Mouse (Mus musculus): ENCODE data around the gene Zfp688. TPM values are rescaled to one million over a fixed set of nuclear protein-coding genes. Genes with fewer than 3 reads are reported as not detected.
A peak's percentile ranks its signal among the peaks of the same experiment; 100 is the strongest.
"Not testable (repeated sequence)": the region's sequence is repeated elsewhere in the genome, so short reads cannot be mapped to it uniquely, and the experiment has no call there.

Gene Zfp688
- polyA plus RNA-seq, 1 experiment from 2014 or later, result 35.0 TPM

- 4% methylated on average over 49 of the region's 49 CpGs for WGBS
- Histone ChIP-seq H3K36me3 (replicated peaks) (peaks cover 31% of the 10 kb centered on the region), H3K27ac (peak within 1 kb of the TSS; percentile 86), H3K4me3 (peak within 1 kb of the TSS; percentile 75)
- not testable (repeated sequence) for H3K27me3 ChIP-seq (ENCODE audit: poor library complexity, severe bottlenecking); H3K4me1 ChIP-seq; H3K9me3 ChIP-seq
- DNase-seq (ENCODE audit: extremely low spot score, low spot score), result peak; percentile 86
Measured at GRCm38 (mm10) chr7:127375271-127376245, 46.3 kb downstream of the Zfp688 start, which contains the start of gene Zfp747. Zfp747 (minus strand) TSS chr7:127376050.

- H3K4me3 ChIP-seq; H3K27me3 ChIP-seq (ENCODE audit: poor library complexity, severe bottlenecking); H3K9me3 ChIP-seq; H3K27ac ChIP-seq; H3K4me1 ChIP-seq; DNase-seq (ENCODE audit: extremely low spot score, low spot score): not testable (repeated sequence)
- H3K36me3 ChIP-seq (replicated peaks), result peaks cover 31% of the 10 kb centered on the region
- WGBS, result 83% methylated on average over 3 of the region's 3 CpGs
Measured at GRCm38 (mm10) chr7:127371870-127372269, 50.0 kb downstream of the Zfp688 start.

GRCm38 (mm10) chr7:127371213-127371612 is 50.7 kb downstream of the Zfp688 start:
- WGBS, result 90% methylated on average over 2 of the region's 2 CpGs
- no peak for DNase-seq (ENCODE audit: extremely low spot score, low spot score)

More at GRCm38 (mm10) chr7:127371213-127371612, 50.7 kb downstream of the Zfp688 start:
- Histone ChIP-seq H3K9me3 (peaks cover 7% of the 10 kb centered on the region; the same call in 1 of the 2 replicates), H3K27me3 (ENCODE audit: poor library complexity, severe bottlenecking) (no peaks in the 10 kb centered on the region), H3K27ac (no peak overlapping the region), H3K4me3 (no peak overlapping the region), H3K36me3 (replicated peaks) (peaks cover 31% of the 10 kb centered on the region), H3K4me1 (peaks cover 10% of the 10 kb centered on the region)

Other genes starting within 250 kb of the Zfp688 start
- 111 and 114 TPM in 2 replicates for gene Cd2bp2, start 226.0 kb downstream of the Zfp688 start, polyA plus RNA-seq (2016; fragmentation: Nextera tagmentation; extraction: Ambion mirVana)
- gene Tbc1d10b, start 213.6 kb downstream of the Zfp688 start, polyA plus RNA-seq (2016; fragmentation: Nextera tagmentation; extraction: Ambion mirVana), result 27.3 and 29.2 TPM in 2 replicates
- 10.7 and 10.8 TPM in 2 replicates for gene Mylpf, start 213.2 kb downstream of the Zfp688 start, polyA plus RNA-seq (2016; fragmentation: Nextera tagmentation; extraction: Ambion mirVana)
- gene Zfp553, start 189.0 kb downstream of the Zfp688 start, polyA plus RNA-seq (2016; fragmentation: Nextera tagmentation; extraction: Ambion mirVana), result 74.7 and 78.3 TPM in 2 replicates
- gene Sept1, start 188.9 kb downstream of the Zfp688 start, polyA plus RNA-seq (2016; fragmentation: Nextera tagmentation; extraction: Ambion mirVana), result 30.3 and 32.3 TPM in 2 replicates
- 55.8 and 57.7 TPM in 2 replicates for gene Zfp771, start 177.8 kb downstream of the Zfp688 start, polyA plus RNA-seq (2016; fragmentation: Nextera tagmentation; extraction: Ambion mirVana)
- 379 and 383 TPM in 2 replicates for gene Dctpp1, start 161.4 kb downstream of the Zfp688 start, polyA plus RNA-seq (2016; fragmentation: Nextera tagmentation; extraction: Ambion mirVana)
- gene Sephs2, start 148.0 kb downstream of the Zfp688 start, polyA plus RNA-seq (2016; fragmentation: Nextera tagmentation; extraction: Ambion mirVana), result 84.0 and 88.2 TPM in 2 replicates
- gene Itgal, start 125.8 kb downstream of the Zfp688 start, polyA plus RNA-seq (2016; fragmentation: Nextera tagmentation; extraction: Ambion mirVana), result 0.22 and 0.36 TPM in 2 replicates
- 17.6 and 18.9 TPM in 2 replicates for gene Zfp768, start 76.5 kb downstream of the Zfp688 start, polyA plus RNA-seq (2016; fragmentation: Nextera tagmentation; extraction: Ambion mirVana)
- gene Zfp747, start 46.0 kb downstream of the Zfp688 start, polyA plus RNA-seq (2016; fragmentation: Nextera tagmentation; extraction: Ambion mirVana), result 7.6 TPM in 2 replicates
- 4.8 and 5.3 TPM in 2 replicates for gene 9130019O22Rik, start 34.9 kb downstream of the Zfp688 start, polyA plus RNA-seq (2016; fragmentation: Nextera tagmentation; extraction: Ambion mirVana)
- gene E430018J23Rik, start 28.4 kb downstream of the Zfp688 start, polyA plus RNA-seq (2016; fragmentation: Nextera tagmentation; extraction: Ambion mirVana), result 4.2 and 4.8 TPM in 2 replicates
- 5.8 and 6.1 TPM in 2 replicates for gene Zfp764, start 15.2 kb downstream of the Zfp688 start, polyA plus RNA-seq (2016; fragmentation: Nextera tagmentation; extraction: Ambion mirVana)
- gene Zfp689, start 27.1 kb upstream of the Zfp688 start, polyA plus RNA-seq (2016; fragmentation: Nextera tagmentation; extraction: Ambion mirVana), result 14.4 and 15.4 TPM in 2 replicates
- 47.3 and 50.9 TPM in 2 replicates for gene Prr14, start 37.5 kb upstream of the Zfp688 start, polyA plus RNA-seq (2016; fragmentation: Nextera tagmentation; extraction: Ambion mirVana)
- 7.3 and 7.7 TPM in 2 replicates for gene Fbrs, start 57.1 kb upstream of the Zfp688 start, polyA plus RNA-seq (2016; fragmentation: Nextera tagmentation; extraction: Ambion mirVana)
- gene Srcap, start 89.9 kb upstream of the Zfp688 start, polyA plus RNA-seq (2016; fragmentation: Nextera tagmentation; extraction: Ambion mirVana), result 52.8 and 63.6 TPM in 2 replicates
- 15.9 and 18.4 TPM in 2 replicates for gene Gm42715, start 97.5 kb upstream of the Zfp688 start, polyA plus RNA-seq (2016; fragmentation: Nextera tagmentation; extraction: Ambion mirVana)
- gene Tmem265, start 139.3 kb upstream of the Zfp688 start, polyA plus RNA-seq (2016; fragmentation: Nextera tagmentation; extraction: Ambion mirVana), result 6.2 TPM in 2 replicates
- 42.4 and 45.0 TPM in 2 replicates for gene Phkg2, start 151.3 kb upstream of the Zfp688 start, polyA plus RNA-seq (2016; fragmentation: Nextera tagmentation; extraction: Ambion mirVana)
- 12.2 and 12.8 TPM in 2 replicates for gene Ccdc189, start 166.5 kb upstream of the Zfp688 start, polyA plus RNA-seq (2016; fragmentation: Nextera tagmentation; extraction: Ambion mirVana)
- gene Rnf40, start 166.7 kb upstream of the Zfp688 start, polyA plus RNA-seq (2016; fragmentation: Nextera tagmentation; extraction: Ambion mirVana), result 60.5 and 62.8 TPM in 2 replicates
- gene Zfp629, start 193.7 kb upstream of the Zfp688 start, polyA plus RNA-seq (2016; fragmentation: Nextera tagmentation; extraction: Ambion mirVana), result 30.6 and 33.0 TPM in 2 replicates

Measured in forebrain, embryonic 10.5 days (tissue).